ENCODE assay signal across 15 mouse cellular contexts in the genomic region with DNA sequence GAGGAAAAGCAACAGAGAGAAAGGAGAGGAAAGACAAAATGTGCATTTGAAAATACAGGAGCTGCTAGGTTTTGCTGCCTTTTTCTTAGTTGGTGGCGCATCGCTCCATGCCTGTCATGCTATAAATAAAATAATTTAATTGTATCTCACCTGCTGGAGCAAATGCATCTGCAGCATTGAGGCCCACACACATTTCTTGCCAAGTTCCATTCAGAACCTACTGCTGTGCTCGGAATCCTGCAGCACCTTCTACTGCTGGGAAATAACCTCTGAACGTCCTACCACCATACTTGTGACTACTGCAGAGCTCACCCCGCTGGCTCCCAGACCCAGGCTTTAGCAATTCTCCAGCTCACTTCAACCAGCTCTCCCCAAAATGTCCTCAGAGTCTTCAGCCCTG.
"Had no signal": no experiment of that assay in that cellular context is flagged by ENCODE, and none has a peak within 500 bp of the region (broad histone marks: within the 10 kb centered on the region; RNA-seq: fewer than 3 reads in every experiment).

No protein-coding gene starts in this region.

- DNase-seq: heart, postnatal 10 days; heart, postnatal 14 days; heart, postnatal 36 days; kidney, adult 11 months; kidney, adult 18-20 months; kidney, adult 2 months; kidney, adult 8-10 months; kidney, adult 9 months; kidney, postnatal 10 days; kidney, postnatal 14 days; kidney, postnatal 25 days; kidney, postnatal 36 days; kidney, postnatal 4 days; layer of hippocampus, adult 9-11 months; layer of hippocampus, postnatal 36 days had no signal
